Mouse (Mus musculus): ENCODE measurements at regions not wholly inside any gene's neighbourhood (a gene's known extent, or its start where the extent isn't known, plus 50 kb on each side); places are given as distances from the start of the nearest gene placed in this dataset.

DNA sequence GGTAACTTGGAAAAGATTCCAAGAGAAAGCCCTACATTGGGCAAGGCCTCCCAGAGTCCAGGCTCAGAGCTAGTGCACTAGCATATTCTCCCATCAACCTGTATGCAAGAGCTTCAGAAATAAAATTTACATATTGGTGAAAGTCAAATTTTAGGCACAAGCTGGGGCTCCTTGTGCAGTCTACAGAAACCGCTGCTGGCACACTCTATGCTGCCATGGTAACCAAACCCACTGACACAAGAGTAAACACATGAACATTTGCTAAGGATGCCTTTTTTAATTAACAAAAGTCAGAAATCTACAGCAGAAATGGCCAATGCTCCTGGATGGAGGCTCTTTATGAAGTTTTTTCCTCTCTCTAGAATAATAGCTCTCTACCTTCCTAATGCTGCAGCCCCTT is 75.9 kb upstream of the Gm9747 start:
- H3K4me1 ChIP-seq (ENCODE audit: control insufficient read depth, insufficient read depth, insufficient read length, low read length) = no peaks in the 10 kb centered on the region
- no peak overlapping the region for H3K4me3 ChIP-seq (ENCODE audit: insufficient read depth, low read depth, low read length)
- no peak overlapping the region for H3K27ac ChIP-seq (replicated peaks; ENCODE audit: low read depth, low read length)

DNA sequence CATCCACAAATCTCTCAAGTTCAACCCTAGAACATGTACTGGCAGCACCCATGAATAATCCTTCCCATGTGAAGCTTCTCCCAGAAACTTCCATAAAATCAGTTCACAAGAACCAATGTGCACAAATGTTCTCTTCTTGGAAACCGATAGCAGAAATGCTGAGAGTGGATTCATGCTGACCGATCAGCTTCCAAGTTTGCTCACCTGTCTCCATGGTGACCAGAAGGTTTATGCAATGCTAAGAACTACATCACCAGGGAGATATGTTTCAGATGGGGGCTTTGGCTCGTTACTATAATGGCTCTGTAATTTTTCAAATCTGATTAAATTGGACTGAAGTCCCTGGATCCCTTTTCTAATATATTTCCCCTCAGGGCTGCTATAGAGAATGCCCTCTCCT is 74.4 kb upstream of the Gm9747 start:
- no peaks in the 10 kb centered on the region for H3K4me1 ChIP-seq (ENCODE audit: control insufficient read depth, insufficient read depth, insufficient read length, low read length)
- no peak overlapping the region for H3K4me3 ChIP-seq (ENCODE audit: insufficient read depth, low read depth, low read length)
- H3K27ac ChIP-seq (replicated peaks; ENCODE audit: low read depth, low read length) = no peak overlapping the region

- no peaks in the 10 kb centered on the region for H3K4me1 ChIP-seq (ENCODE audit: control insufficient read depth, insufficient read depth, insufficient read length, low read length)
- H3K4me3 ChIP-seq (ENCODE audit: insufficient read depth, low read depth, low read length) = no peak overlapping the region
- peak overlapping the region; percentile 73; the same call in 1 of the 2 replicates for H3K27ac ChIP-seq (replicated peaks; ENCODE audit: low read depth, low read length)
Observed at GRCm38 (mm10) chr1:82159201-82159600, 73.7 kb upstream of the Gm9747 start.

GRCm38 (mm10) chr1:82162926-82163325 is 70.0 kb upstream of the Gm9747 start:
- Histone ChIP-seq H3K4me3 (ENCODE audit: insufficient read depth, low read depth, low read length) (no peak overlapping the region), H3K27ac (replicated peaks; ENCODE audit: low read depth, low read length) (no peak overlapping the region), H3K4me1 (ENCODE audit: control insufficient read depth, insufficient read depth, insufficient read length, low read length) (no peaks in the 10 kb centered on the region)

- Histone ChIP-seq H3K4me1 (ENCODE audit: control insufficient read depth, insufficient read depth, insufficient read length, low read length) (no peaks in the 10 kb centered on the region), H3K27ac (replicated peaks; ENCODE audit: low read depth, low read length) (no peak overlapping the region)
Observed at GRCm38 (mm10) chr1:82168158-82168557, 64.8 kb upstream of the Gm9747 start.

DNA sequence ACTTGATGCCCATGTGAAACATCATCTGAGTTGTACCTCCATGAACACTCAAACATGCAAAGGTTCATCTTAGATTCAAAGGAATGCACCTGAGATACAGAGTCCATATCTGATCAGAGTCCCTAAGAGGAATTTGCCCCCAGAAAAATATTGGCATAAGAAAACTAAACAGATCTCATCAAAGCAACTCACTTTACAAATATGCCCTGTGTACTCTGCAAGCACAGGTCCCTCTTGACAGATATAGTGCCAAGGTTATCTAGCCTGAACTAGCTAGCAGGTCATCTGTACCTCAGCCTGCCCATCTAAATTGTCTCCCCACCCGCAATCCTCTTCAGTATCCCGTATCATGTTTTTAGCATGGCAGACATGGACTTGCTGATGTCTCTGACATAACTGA is 64.0 kb upstream of the Gm9747 start:
- Histone ChIP-seq H3K4me3 (ENCODE audit: insufficient read depth, low read depth, low read length) (no peak overlapping the region), H3K4me1 (ENCODE audit: control insufficient read depth, insufficient read depth, insufficient read length, low read length) (no peaks in the 10 kb centered on the region), H3K27ac (replicated peaks; ENCODE audit: low read depth, low read length) (no peak overlapping the region)

More at GRCm38 (mm10) chr1:82168158-82168557, 64.8 kb upstream of the Gm9747 start:
- no peak overlapping the region for H3K4me3 ChIP-seq (ENCODE audit: insufficient read depth, low read depth, low read length)

DNA sequence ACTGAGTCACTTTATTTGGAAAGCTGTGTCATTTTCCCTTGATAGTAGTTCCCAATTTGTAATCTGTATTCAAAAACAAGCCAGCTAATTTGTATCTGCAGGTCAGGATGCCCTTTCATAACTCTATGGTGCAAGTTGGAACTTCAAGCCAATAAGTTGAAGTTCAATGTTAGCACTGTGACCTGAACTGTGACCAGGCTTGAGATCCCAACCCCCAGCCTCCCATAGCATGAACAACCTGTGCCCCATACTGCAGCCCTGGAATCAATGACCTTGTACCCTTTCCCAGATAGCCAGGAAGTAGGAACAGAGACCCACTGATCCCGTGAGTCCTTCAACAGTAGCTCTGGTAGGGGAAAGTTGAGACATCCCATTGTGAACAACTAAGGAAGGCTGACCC is 52.5 kb upstream of the Gm9747 start:
- Histone ChIP-seq H3K4me3 (ENCODE audit: insufficient read depth, low read depth, low read length) (no peak overlapping the region), H3K4me1 (ENCODE audit: control insufficient read depth, insufficient read depth, insufficient read length, low read length) (peaks cover 6% of the 10 kb centered on the region; the same call in 1 of the 2 replicates), H3K27ac (replicated peaks; ENCODE audit: low read depth, low read length) (peak overlapping the region; percentile 55)
